Mouse (Mus musculus) adrenal gland, adult (tissue): ENCODE results near the gene Smad5.

Experiments used
- DNase-seq, 2 experiments: peaks; one replicate each; pipeline ENCODE4 v3.0.0; 2022 to 2023; ENCODE audit warnings: low spot score in 1 of 2; ENCODE audit not compliant: inconsistent age in 2 of 2

Smad5 gene

GRCm38 (mm10) chr13:56702469-56703221 is at the start of gene Smad5:
TSS of gene Smad5 (plus strand) at chr13:56703010.
- peak; percentile 92 to 97 for DNase-seq

GRCm38 (mm10) chr13:56654176-56654575 is 48.6 kb upstream of the Smad5 start:
- peak in 1 of 2 experiments; percentile 37 for DNase-seq

GRCm38 (mm10) chr13:56657946-56658512 is 44.8 kb upstream of the Smad5 start:
- peak; percentile 83 to 95 for DNase-seq

DNA sequence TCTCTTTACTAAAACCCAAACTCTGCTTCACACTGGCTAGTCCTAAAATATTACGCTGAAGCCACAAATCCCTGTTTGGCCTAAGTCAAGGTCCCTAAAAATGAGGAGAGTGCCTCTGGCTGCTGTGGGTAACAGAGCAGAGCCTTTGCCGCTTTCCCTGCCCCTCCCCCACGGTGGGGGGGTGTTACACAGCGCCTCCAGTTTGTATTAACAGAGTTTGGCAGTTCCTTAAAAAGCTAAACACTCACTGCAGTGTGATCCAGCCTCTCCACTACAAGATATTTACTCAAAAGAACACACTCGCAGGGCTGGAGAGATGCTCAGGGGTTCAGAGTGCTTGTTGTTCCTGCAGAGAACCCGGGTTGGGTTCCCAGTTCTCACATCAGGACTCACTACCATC is 43.9 kb upstream of the Smad5 start:
- DNase-seq, result no peak

GRCm38 (mm10) chr13:56661914-56662621 is 40.7 kb upstream of the Smad5 start:
- peak; percentile 70 to 88 for DNase-seq

DNA sequence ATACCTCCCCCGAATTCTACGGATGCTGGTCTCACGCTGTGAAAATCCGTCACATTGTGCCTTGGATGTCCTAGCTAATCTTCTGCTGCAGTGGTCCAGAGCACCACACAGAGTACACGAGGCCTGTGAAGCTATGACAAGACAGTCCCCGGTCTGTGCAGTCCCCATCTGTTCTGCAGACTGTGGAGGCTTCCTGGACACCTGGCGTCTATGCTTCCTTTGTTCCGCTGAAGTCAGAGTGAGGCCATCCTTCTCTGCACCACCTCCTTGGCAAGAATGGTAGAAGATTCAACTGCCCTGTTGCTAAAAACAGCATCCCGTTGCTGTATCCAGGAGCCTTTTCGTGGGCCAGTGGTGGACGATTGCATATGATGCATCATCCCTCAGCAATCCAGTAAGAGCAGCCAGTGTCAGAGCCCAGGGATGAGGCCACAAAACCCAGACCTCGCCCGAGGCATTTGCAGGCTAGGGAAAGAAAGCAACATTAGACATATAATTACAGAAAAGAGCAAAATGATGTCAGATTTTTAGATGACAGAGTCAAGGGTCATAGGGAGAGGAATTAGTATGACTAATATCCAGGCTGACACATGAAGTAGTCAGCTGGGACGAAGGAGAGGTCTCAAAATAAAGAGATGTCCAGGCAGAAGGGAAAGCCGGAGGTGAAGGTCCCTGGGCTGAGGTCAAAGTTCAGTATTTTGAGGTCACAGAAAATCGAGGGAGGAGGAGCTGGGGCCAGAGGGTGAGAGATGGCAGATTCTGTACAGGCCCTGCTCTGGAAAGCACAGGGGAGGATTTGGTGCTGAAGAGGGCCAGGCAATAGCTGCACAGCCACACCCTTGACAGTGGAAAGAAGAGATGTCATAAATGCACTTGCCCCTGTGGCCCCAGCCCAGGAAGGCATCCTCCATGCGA is 38.3 kb upstream of the Smad5 start:
- DNase-seq, result peak in 1 of 2 experiments; percentile 80

DNA sequence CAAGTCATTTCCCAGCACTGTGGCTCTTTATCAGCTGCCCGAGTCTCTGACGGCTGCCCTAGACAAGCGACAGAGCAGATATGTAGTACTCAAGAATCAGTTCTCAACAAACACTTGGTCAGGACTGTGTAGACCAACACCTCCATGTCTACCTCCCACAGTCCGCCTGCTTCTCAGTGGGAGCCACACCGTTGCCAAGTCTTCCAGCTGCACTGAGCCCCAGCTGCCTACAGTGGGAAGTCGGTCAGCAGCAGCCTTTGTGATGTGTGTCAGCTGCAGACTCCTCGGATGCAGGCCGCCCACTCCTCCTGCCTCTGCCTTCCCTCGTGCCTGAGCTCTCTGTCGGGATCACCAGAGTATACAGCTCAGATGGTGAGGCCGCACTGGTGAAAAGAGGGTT is 31.6 kb upstream of the Smad5 start:
- DNase-seq, result no peak

- no peak for DNase-seq
Measured at GRCm38 (mm10) chr13:56677731-56678130, 25.1 kb upstream of the Smad5 start.

GRCm38 (mm10) chr13:56678188-56678787 is 24.5 kb upstream of the Smad5 start:
- peak; percentile 79 to 93 for DNase-seq

DNA sequence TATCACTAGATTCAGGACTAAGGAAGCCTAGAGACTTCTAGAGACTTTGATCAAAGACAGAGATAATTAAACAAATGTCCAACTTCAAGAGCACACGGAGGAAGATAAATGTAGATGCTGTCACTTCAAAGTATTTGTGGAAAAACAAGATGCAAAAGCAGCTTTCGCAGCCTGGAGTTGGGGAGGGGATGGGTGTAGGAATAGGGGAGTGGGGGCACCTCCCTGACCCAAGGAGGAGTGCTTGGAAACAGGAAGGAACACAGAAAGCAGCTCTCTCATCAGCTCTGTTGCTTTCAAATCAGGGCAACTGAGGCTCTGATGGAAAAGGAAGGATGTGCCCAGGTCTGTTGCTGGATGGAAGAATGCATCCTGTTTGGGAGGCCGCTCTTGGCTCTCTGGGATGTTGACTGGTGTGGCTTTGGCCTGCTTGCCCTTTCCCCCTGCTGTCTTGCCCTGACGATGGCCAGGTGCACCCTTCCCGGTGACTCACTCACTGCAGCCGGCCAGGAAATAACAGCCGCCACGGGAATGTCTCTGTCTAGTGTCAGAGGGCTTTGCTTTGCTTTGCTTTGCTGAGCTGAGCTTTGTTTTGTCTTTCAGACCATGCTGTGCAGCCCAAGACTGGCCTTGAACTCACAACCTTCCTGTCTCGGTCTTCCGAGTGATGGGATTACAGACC is 23.8 kb upstream of the Smad5 start:
- peak; percentile 36 to 68 for DNase-seq

DNA sequence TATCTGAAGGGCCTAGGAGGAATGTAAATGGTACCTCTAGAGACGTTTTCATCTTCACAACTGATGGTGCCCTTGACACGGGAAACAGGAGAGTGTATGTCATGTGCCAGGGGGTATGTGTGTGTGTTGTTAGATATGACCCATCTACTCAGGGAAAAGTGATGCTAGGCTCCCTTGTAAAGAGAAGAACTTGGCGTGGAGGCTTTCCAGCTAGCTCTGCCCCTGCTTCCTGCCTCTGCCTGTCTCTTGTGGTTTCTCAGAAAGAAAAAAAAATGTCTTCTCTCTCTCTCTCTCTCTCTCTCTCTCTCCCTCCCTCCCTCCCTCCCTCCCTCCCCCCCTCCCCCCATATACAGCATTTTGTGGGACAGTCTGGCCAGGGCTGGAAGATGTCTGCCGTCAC is 20.9 kb upstream of the Smad5 start:
- DNase-seq, result no peak

GRCm38 (mm10) chr13:56682326-56682725 is 20.5 kb upstream of the Smad5 start:
- peak; percentile 37 to 62 for DNase-seq

DNA sequence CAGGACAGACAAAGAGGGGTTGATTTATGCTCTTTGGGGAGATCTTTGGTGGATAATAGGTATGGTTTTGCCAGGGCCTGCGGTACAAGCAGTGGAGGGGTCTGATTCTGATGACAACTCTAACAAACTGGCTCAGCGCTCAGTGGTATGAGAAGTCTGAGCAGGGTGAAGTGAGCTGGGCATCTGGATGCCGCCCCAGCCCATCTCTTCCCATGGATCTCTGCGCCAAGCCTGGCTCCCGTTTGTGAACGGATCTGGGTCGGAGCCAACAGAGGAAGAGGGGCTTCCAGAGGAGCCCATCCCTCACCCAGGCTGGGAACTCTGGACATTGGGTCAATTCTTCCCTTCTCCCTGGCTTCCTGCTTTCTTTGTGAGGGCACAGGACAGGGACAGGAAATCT is 19.5 kb upstream of the Smad5 start:
- DNase-seq, result no peak

GRCm38 (mm10) chr13:56692011-56692410 is 10.8 kb upstream of the Smad5 start:
- peak in 1 of 2 experiments; percentile 52 for DNase-seq

- DNase-seq, result no peak
Measured at GRCm38 (mm10) chr13:56692644-56693043, 10.2 kb upstream of the Smad5 start.

DNA sequence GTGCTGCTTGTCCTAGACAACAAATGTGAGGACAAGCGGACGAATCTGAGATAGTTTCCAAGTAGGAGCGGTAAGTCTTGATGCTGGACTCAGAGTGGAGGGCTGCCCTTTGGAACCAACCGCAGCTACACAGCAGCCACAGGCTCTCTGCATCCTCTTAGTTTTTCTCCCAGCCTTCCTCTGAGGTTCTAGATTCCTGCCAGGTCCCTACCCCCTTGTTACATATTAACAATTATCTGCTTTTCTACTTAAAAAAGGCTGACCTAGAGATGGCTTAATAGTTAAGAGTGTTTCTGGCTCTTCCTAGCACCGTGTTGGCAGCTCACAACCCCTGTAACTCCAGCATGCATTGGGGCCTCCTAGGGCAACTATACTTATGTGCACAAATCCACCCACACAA is 7.1 kb upstream of the Smad5 start:
- no peak for DNase-seq

GRCm38 (mm10) chr13:56696699-56697098 is 6.1 kb upstream of the Smad5 start:
- no peak for DNase-seq

GRCm38 (mm10) chr13:56697171-56697570 is 5.6 kb upstream of the Smad5 start:
- DNase-seq, result no peak

- no peak for DNase-seq
Measured at GRCm38 (mm10) chr13:56698391-56698790, 4.4 kb upstream of the Smad5 start.

DNA sequence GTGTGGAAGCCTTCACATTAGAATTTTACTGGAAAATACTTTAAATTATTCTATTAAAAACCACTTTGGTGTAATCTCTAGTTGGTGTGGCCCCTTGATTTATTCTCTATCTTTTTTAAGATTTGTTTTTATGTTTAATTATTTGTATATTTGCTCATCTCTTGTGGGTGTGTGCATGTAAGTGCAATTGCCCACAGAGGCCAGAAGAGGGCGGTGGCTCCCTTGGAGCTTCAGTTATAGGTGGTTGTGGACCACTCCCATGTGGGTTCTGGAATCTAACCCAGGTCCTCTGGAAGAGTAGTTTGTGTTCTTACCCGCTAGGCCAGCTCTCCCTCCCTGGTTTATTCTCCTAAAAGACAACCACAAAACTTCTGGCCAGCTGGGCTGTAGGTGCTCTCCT is 3.4 kb upstream of the Smad5 start:
- DNase-seq, result no peak
